Mouse (Mus musculus) heart, postnatal 0 days (tissue): Measurements from ENCODE around the gene Calml3.

Experiments used
- CTCF ChIP-seq: IDR thresholded peaks from 2 replicates; pipeline ENCODE4 v1.5.1; 2016; ENCODE audit warnings: antibody characterized with exemption, control low read depth, low read depth
- EP300 ChIP-seq: IDR thresholded peaks from 2 replicates; pipeline ENCODE4 v1.6.1; 2016; ENCODE audit warnings: antibody characterized with exemption, low read depth

DNA sequence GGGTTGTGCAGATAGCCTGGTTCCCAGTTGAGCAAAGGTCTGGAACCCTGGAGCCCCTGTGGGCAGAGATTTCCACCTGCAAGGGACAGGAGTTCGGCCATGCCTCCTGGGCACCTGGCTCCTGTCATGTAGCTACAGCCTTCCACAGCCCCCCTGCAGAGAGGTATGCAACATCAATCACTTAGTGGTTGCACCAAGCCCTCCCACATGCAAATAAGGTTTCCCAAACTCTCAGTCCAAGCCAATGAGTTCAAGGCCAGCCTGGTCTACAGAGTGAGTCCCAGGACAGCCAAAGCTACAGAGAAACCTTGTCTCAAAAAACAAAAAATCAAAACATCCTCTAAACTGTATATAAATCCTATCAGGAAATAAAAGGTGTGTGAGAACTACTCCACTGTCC lies 46.2 kb upstream of the Calml3 start:
- no peak for TF ChIP-seq CTCF
- no peak for TF ChIP-seq EP300
